Mouse (Mus musculus) gastrocnemius, adult 8-10 months (tissue): ENCODE data around the gene Chd9. TPM values are rescaled to one million over a fixed set of nuclear protein-coding genes. Genes with fewer than 3 reads are reported as not detected.
A peak's percentile ranks its signal among the peaks of the same experiment; 100 is the strongest.
"Not testable (repeated sequence)": the region's sequence is repeated elsewhere in the genome, so short reads cannot be mapped to it uniquely, and the experiment has no call there.

Source experiments
- DNase-seq, 2 experiments: peaks; one replicate each; pipeline ENCODE4 v3.0.0; 2022; ENCODE audit warnings: low spot score in 2 of 2
- total RNA-seq, 4 experiments: library from RNA; stranded (reverse); gene quantifications; 2 replicates each; pipeline ENCODE4 v1.2.4; 2022

Chd9 gene
- total RNA-seq, 4 experiments from 2014 or later, result 23.6 to 35.7 (median 27.6) TPM

DNA sequence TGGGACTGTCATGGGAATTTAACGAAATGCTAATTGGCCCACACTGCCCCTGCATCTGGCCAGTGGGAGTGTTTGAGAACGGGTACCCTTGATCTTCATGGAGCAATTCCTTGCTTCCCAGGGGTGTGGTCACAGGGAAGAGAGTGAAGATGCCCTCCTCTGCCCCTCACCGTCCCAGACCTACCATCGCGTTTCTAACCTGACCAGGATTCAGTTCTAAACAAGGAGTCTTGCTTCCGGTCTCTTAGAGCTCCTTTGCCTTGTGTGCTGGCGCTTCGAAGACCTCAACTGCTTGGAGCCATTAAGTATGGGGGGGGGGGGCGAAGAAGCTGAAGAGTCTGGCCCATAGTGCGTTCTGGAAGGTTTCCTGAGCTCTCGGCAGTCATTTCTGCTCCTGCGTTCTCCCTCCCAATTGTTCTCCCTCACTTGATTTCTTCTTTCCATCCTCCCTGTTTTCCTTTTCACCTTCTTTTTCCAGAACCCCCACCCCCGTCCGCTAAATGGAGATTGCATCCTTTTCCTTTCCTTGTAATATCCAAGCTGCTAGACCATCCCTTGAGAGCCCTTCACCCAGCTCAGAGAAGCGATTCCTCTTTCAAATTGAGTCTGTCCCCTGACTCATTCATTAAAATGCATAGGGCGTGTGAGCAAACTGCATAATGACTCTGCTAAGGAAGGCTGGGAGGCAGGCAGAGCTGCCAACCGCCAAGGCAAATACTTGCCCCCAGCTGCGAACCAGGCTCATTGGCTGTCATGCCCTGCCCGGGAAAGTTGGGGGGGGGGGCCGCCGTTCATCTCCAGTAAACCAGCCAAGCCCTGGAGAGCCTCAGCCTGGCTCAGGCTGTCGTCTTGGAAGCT lies 42.0 kb downstream of the Chd9 start:
- DNase-seq, result no peak

- no peak for DNase-seq
Measured at GRCm38 (mm10) chr8:90871375-90872080, 43.4 kb downstream of the Chd9 start.

GRCm38 (mm10) chr8:90873051-90873450 lies 44.9 kb downstream of the Chd9 start:
- DNase-seq, result no peak

DNA sequence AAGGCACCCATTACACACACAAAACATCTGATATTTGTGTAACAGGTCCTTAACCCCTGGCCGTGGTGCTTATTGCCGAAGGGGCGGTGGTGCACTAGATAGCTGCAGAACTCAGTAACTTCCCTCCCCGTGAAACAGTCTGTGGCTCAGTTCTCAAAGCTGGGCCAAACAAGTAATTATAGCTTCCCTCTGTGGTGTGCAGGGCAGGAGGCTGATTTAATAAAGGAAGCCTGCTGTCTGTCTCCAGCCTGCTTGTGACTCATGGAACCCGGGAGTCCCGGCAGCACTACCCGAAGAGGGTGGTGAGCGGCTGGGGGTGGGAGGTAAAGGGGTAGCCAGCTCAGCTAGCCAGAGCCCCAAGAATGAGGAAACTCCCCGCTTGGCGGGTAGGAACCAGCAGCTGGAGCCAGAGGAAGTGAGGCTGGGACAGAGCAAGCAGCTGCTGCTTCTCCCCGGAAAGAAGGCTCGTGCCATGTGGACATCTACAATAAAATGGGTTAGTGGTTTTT lies 48.1 kb downstream of the Chd9 start:
- peak; percentile 60 to 75 for DNase-seq

- peak; percentile 70 to 77 for DNase-seq
Measured at GRCm38 (mm10) chr8:90876722-90877429, 48.7 kb downstream of the Chd9 start.

- DNase-seq, result no peak
Measured at GRCm38 (mm10) chr8:90877430-90877975, 49.4 kb downstream of the Chd9 start.

GRCm38 (mm10) chr8:90878551-90878950 lies 50.4 kb downstream of the Chd9 start:
- no peak for DNase-seq

DNA sequence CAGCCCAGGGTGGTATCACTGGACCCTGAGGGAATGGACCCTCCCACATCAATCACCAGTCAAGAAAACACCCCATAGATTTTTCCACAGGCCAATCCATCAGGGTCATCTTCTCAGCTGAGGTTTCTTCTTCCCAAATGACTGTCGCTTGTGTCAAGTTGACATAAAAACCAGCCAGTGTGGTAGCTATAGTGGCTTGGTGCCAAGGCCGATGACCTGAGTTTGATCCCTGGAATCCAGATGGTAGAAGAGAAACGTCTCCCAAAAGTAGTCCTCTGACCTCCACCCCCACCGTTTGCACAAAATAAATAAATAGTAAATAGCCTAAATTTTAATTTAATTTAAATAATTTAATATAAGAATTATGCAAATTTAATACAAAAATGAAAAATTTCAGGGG lies 51.9 kb downstream of the Chd9 start:
- no peak for DNase-seq

- DNase-seq, result no peak
Measured at GRCm38 (mm10) chr8:90881181-90881580, 53.0 kb downstream of the Chd9 start.

DNA sequence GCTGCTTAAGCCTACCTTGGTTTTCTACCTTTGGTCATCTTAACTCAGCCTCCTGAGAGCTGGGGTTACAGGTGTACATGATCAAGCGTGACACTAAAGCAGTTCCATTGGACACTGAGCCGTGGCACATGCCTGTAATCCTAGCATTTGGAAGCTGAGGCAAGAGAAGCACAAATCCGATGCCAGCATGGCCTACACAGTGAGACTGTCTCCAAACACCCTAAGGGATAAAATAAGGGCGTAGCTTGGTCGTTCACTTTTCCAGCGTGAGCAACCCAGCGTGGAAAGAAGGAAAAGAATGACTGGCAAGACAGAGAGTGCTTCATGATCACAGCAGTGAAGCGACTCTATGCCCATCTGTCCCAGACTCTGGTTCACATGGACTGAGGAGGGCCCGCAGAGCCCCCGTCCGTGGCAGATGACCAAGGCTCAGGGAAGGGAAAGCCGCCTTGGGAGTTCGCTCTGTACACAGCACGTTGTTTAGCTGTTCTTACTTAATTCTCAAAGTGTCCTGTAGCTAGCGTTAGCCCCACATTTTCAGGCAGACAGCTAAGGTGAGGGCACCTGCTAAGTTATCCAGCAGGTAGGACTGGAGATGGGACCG lies 54.0 kb downstream of the Chd9 start:
- no peak for DNase-seq

GRCm38 (mm10) chr8:90885671-90886368 lies 57.7 kb downstream of the Chd9 start:
- no peak for DNase-seq

DNA sequence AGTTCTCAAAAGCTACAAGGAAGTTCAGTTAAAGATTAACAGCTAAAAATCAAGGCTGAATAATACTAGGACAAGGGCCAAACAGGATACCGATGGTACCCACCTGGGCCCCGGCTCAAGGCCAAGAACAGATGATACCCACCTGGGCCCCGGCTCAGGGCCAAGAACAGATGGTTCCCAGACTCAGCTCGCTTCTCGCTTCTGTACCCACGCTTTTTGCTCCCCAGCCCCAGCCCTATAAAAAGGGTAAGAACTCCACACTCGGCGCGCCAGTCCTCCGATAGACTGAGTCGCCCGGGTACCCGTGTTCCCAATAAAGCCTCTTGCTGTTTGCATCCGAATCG lies 58.2 kb downstream of the Chd9 start:
- DNase-seq, result not testable (repeated sequence)

- not testable (repeated sequence) for DNase-seq
Measured at GRCm38 (mm10) chr8:90887328-90887727, 59.2 kb downstream of the Chd9 start.

- no peak for DNase-seq
Measured at GRCm38 (mm10) chr8:90891872-90892578, 63.9 kb downstream of the Chd9 start.

DNA sequence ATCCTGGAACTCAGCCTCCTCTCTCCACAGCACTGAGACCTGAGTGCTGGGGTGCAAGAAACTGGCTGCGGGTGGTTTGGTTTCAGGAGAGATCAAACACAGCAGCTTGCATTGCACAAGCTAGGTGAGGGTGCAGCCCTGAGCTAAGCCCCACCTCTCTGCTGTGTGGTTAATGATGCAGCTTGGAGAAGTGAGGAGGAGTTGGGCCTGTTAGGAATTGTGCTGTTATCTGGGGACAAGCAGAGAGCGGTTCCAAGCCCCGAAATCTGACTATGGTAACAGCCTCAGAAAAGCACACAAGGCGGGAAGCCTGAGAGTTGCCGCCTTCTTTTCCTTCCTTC lies 64.4 kb downstream of the Chd9 start:
- no peak for DNase-seq

GRCm38 (mm10) chr8:90894231-90894914 lies 66.2 kb downstream of the Chd9 start:
- DNase-seq, result no peak

GRCm38 (mm10) chr8:90897343-90897742 lies 69.2 kb downstream of the Chd9 start:
- DNase-seq, result no peak

DNA sequence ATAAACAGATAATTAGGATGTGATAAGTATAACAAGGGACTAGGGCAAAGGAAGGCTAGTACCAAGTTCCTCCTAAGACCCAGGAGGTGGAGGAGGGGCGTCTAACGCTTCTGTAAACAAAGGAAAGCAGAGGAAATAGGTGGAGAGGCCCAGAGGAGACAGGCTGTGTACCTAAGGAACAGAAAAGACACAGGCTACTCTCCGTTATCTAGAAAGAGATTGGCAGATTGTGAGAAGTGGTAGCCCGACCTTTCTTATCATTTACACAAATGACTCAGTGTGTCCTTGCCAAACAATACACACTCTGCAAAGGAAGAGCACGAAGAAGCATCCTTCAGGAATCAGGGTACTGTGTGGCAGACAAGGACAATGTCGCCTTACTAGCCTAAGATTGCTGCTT lies 70.4 kb downstream of the Chd9 start:
- DNase-seq, result no peak

- no peak for DNase-seq
Measured at GRCm38 (mm10) chr8:90902002-90902401, 73.8 kb downstream of the Chd9 start.
